ENCODE assay signal across 14 mouse cellular contexts in genomic region chr13:102737811-102738210, GRCm38 (mm10).
"Had no signal": no experiment of that assay in that cellular context is flagged by ENCODE, and none has a peak within 500 bp of the region (broad histone marks: within the 10 kb centered on the region; RNA-seq: fewer than 3 reads in every experiment).

No protein-coding gene starts in this region.

- DNase-seq: gastrocnemius, adult 2 months; gastrocnemius, postnatal 10 days; gastrocnemius, postnatal 25 days; heart, adult 2 months; heart, postnatal 10 days; heart, postnatal 4 days; kidney, adult 18-20 months; kidney, adult 8-10 months; kidney, postnatal 10 days; kidney, postnatal 25 days; kidney, postnatal 4 days; layer of hippocampus, adult 9-11 months; layer of hippocampus, postnatal 36 days; left cerebral cortex, postnatal 4 days had no signal
